Mouse (Mus musculus) erythroid progenitor cell, adult 5-6 weeks (primary cell): ENCODE results near the gene Trmt6. TPM values are rescaled to one million over a fixed set of nuclear protein-coding genes. Genes with fewer than 3 reads are reported as not detected.
A peak's percentile ranks its signal among the peaks of the same experiment; 100 is the strongest.

Source experiments
- ATAC-seq: replicated peaks from 2 replicates; pipeline ENCODE4 v1.8.0; 2016; ENCODE audit warnings: moderate number of reproducible peaks, mild to moderate bottlenecking, moderate TSS enrichment, inconsistent platforms; ENCODE audit not compliant: poor library complexity, low FRiP score, severe bottlenecking
- total RNA-seq, 2 experiments: library from RNA; stranded (forward) in 1 of 2; stranded (reverse) in 1 of 2; fragments of 150-400 nt in 1 of 2; fragments of 186-747, 209-891 nt in 1 of 2; gene quantifications; 2 replicates each; pipeline versions ENCODE4 v1.2.3 to v1.2.4; 2015 to 2017; ENCODE audit warnings: low replicate concordance in 2 of 2

Gene Trmt6
- total RNA-seq (2015; ENCODE audit: low replicate concordance) = 2.9 and 12.6 TPM in 2 replicates
- 4.3 and 7.7 TPM in 2 replicates for total RNA-seq (2017; ENCODE audit: low replicate concordance)

DNA sequence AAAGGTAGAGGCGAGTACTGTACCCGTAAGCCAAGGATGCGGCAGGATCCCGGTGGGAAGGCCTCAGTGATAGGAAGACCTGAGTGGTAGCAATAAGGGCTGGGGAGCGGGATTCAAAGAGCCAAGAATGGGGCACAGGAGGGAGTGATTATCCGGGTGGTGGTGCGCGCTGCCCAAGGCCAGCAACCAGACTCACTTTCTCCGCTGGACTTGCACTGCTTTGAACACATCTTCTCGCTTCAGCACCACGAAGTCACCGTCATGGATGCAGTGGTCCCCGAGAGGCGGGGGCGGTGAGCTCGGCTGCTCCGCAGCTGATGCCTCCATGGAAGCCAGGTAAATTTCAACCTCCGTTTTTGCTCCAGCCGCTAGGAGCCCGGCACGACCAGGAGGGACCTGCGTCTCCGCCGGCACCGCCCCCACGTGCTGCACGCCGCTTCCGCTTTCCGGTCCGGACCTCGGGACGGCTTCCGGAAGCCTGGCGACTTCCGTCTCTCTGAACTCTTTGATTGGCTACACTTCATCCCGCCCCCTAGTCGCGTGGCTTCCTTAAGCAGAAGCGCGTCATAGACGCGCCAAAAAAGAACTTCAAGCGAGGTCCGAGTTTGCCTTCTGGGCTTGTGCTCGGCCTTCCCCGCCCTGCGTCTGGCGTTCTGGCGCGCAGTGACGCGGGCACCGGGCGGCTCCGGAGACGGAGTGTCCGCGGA is at the start of gene Trmt6, which contains the start of gene Mcm8:
TSS of gene Trmt6 (minus strand) at position 448 of the 707 bp plus-strand sequence.
TSS of gene Mcm8 (plus strand) at position 534 of the 707 bp plus-strand sequence.
- ATAC-seq = peak; percentile 99

GRCm38 (mm10) chr2:132863325-132863724 is 47.5 kb upstream of the Trmt6 start:
- no peak for ATAC-seq

GRCm38 (mm10) chr2:132861456-132861855 is 45.6 kb upstream of the Trmt6 start:
- no peak for ATAC-seq

GRCm38 (mm10) chr2:132860435-132860834 is 44.6 kb upstream of the Trmt6 start:
- ATAC-seq = no peak

GRCm38 (mm10) chr2:132856333-132856732 is 40.5 kb upstream of the Trmt6 start:
- no peak for ATAC-seq

- no peak for ATAC-seq
These were observed 37.2 kb upstream of the Trmt6 start for GRCm38 (mm10) chr2:132853051-132853450.

DNA sequence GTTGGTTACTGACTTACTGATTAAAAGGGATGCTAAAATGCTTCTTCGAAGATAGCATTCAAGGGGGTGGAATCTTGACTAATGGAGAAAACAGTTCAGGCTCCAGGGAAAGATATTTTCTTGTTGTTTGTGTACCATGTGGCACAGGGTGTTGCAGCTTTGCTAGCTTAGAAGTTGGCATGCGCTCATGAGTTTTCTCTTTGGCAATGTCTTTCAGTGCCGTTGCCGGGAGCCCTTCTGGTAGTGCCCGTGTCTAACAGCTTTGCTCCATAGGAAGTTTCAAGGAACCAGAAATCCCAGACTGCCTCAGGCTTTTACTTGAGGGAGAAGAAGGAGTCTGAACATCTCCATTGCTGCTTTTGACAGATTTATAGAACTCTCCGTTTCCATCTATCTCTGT is 33.3 kb upstream of the Trmt6 start:
- ATAC-seq = no peak

DNA sequence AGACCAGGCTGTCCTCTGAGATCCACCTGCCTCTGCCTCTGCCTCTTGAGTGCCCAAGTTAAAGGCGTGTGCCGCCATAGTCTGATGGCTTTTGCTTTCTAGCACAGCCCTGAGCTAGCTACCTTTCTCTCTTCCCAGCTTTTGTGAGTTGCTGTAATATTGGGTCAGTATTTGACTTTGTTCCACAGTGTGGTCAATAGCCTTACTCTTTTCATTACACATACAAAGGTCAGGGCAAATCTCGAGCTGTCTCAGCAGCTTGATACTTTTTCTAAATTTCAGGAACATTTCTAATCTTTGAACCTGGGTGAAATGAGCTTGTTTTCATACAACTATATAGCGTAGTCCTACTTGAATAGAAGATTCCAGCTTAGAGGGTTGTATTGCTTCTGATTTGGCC is 32.5 kb upstream of the Trmt6 start:
- no peak for ATAC-seq

DNA sequence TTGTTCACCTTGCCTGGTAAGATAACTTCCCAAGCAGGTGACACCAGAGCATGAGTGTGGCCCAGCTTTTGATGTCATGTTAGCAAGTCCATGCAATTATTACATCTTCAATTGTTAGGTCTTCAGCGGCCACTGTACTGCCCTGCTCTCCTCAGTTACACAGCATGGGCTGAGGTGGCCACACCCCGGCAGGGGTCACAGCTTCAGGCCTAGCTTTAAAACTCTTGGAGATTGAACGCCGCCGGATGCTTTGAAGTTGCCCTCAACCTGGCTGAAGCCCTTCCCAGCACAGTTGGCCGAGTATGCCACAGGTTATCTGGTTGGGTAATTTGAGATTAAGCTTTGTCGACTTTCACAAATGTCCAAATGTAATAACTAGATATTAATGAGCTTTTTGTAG is 31.7 kb upstream of the Trmt6 start:
- no peak for ATAC-seq

DNA sequence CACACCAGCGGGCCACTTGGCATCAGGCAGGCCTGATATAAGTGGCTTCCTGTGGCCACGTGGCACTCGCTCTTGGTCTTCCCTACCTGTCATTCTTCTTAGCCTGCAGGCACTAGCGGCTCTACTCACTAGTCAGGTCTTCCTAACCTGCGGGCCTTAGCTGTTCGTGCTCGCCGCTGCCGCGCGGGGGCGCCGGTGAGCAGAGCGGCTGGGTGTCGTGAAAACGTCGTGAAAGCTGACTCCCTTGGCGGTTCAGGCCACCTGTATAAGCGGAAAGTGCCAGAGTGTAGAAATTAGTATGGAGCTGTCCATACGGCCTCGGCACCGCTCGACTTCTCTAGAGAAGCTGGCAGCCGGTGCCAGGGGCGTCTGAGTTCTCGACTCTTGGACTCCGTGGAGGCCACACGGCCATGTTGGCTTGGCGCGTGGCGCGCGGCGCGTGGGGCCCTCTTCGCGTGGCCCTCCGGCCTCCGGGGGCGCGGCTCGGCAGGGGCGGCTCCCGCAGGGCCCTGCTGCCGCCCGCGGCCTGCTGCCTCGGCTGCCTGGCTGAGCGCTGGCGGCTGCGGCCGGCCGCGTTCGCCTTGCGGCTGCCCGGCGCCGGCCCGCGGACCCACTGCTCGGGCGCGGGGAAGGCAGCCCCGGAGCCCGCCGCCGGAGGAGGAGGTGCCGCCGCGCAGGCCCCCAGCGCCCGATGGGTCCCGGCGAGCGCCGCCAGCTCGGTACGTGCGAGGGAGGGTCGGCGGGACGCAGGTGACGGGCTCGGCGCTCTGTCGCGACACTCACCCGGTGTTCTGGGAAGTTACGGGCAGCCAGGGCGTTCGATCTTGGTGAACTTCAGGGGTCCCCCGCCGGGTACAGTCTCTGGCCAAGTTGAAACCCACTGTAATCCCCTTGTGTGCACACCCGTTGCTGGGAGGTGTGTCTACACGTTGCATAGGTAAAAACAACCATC is 30.8 kb upstream of the Trmt6 start, which contains the start of gene Crls1:
TSS of gene Crls1 (plus strand) at position 260 of the 952 bp plus-strand sequence.
- ATAC-seq = peak; percentile 94

GRCm38 (mm10) chr2:132841071-132841470 is 25.2 kb upstream of the Trmt6 start:
- ATAC-seq = no peak

DNA sequence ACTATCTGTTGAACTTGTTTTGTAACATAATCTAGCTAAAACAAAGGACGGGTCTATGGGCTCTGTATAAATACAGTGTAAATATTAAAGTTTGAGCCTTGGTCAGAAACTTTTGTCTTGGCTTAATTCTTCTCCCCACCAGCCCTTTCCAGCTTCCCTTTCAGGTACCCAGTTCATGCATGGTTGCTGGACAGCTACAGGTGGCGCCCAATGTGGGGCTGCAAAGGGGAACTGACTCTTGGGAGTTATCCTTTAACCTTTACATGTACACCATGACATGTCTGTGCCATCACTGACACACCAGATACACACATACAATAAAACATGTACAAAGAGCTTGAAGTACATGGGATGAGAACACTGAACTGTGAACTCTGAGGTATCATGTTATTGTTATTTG is 12.9 kb downstream of the Trmt6 start:
- ATAC-seq = no peak

- no peak for ATAC-seq
These were observed 21.7 kb downstream of the Trmt6 start for GRCm38 (mm10) chr2:132794204-132794586.

DNA sequence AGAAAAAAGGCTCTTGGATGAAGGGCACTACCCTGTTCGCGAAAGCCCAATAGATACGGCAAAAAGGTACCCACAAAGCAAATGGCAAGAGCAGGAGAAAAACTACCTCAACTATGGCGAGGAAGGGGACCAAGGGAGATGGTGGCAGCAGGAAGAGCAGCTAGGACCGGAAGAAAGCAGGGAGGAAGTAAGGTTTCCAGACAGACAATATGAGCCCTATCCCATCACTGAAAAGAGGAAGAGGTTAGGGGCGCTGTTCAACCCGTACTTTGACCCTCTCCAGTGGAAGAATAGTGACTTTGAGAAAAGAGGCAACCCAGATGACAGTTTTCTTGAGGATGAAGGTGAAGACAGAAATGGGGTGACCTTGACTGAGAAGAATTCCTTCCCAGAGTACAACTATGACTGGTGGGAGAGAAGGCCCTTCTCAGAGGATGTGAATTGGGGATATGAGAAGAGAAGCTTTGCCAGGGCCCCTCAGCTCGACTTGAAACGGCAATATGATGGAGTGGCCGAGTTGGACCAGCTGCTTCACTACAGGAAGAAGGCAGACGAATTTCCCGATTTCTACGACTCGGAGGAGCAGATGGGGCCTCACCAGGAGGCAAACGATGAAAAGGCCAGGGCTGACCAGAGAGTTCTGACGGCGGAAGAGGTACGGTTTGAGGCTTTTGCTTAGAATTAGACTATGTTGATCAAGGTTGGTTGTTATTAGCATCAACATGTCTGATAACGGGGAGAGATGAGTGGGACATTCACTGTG is 22.2 kb downstream of the Trmt6 start:
- no peak for ATAC-seq

- no peak for ATAC-seq
These were observed 31.8 kb downstream of the Trmt6 start for GRCm38 (mm10) chr2:132784039-132784438.

GRCm38 (mm10) chr2:132781439-132782068 is 34.3 kb downstream of the Trmt6 start:
- ATAC-seq = no peak

- no peak for ATAC-seq
These were observed 34.9 kb downstream of the Trmt6 start, which contains the start of gene Chgb for GRCm38 (mm10) chr2:132780978-132781377. Chgb (plus strand) TSS chr2:132781278.

DNA sequence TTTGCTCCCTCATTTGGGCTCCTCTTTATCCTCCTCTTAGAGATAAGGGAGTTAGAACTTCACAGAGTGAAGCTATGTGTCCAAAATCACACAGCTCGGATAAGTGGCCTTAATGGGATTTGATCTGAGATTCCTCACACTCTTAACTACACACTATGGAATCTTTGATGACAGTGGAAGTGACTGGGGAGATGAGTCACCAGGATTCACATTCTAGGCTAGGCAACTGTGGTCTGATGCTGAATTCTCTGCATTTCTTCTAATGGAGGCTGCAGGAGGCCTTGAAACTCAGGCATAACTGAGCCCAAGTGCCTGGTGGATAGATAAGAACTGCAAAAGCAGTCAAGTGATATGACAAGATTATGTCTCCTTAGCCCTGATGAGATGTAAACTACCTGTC is 45.0 kb downstream of the Trmt6 start:
- ATAC-seq = no peak

DNA sequence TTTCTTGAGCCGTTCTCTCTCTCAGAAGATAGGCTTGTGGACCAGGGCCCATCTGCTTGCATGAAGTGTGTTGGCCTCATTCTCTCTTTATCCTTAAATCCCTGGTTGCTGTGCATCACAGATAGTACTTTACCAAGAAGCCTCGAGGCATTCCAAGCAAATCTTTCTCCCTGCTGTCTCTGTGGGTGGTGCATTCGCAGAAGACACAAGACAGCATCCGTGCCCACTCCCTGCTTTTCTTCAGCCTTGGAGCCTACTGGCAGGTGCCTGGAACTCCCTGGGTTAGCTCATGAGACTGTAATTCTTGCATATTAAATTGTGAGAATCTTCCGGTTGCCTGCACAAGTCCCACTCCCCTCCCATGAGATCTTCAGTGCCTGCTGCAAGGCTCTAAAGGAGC is 57.9 kb downstream of the Trmt6 start:
- no peak for ATAC-seq
